Mouse (Mus musculus): ENCODE results near the gene Birc5. TPM values are rescaled to one million over a fixed set of nuclear protein-coding genes. Genes with fewer than 3 reads are reported as not detected.
A peak's percentile ranks its signal among the peaks of the same experiment; 100 is the strongest.

Gene Birc5
- polyA plus RNA-seq, 1 experiment from 2014 or later: 243 TPM

- H3K4me1 ChIP-seq: peaks cover 25% of the 10 kb centered on the region
- no peaks in the 10 kb centered on the region for H3K9me3 ChIP-seq (replicated peaks)
- H3K36me3 ChIP-seq (ENCODE audit: poor library complexity, severe bottlenecking): no peaks in the 10 kb centered on the region
- no peak overlapping the region for H3K4me2 ChIP-seq
- no peak for ATAC-seq
- H3K4me3 ChIP-seq: no peak overlapping the region
- H3K27me3 ChIP-seq: peaks cover 47% of the 10 kb centered on the region
- no peak overlapping the region for H3K27ac ChIP-seq
- H3K9ac ChIP-seq: no peak overlapping the region
- WGBS: 90% methylated on average over 9 of the region's 9 CpGs
Observed at GRCm38 (mm10) chr11:117880336-117880976, 31.4 kb downstream of the Birc5 start.

- 86% methylated on average over 6 of the region's 6 CpGs for WGBS
- Histone ChIP-seq H3K4me2 (no peak overlapping the region), H3K4me3 (no peak overlapping the region), H3K4me1 (peaks cover 25% of the 10 kb centered on the region), H3K36me3 (ENCODE audit: poor library complexity, severe bottlenecking) (no peaks in the 10 kb centered on the region), H3K9me3 (replicated peaks) (no peaks in the 10 kb centered on the region), H3K27me3 (peaks cover 51% of the 10 kb centered on the region), H3K27ac (no peak overlapping the region), H3K9ac (no peak overlapping the region)
- no peak for ATAC-seq
Observed at GRCm38 (mm10) chr11:117880977-117881358, 31.9 kb downstream of the Birc5 start.

GRCm38 (mm10) chr11:117881787-117882186 is 32.7 kb downstream of the Birc5 start:
- H3K27me3 ChIP-seq: peaks cover 57% of the 10 kb centered on the region
- H3K36me3 ChIP-seq (ENCODE audit: poor library complexity, severe bottlenecking): no peaks in the 10 kb centered on the region
- 21% methylated on average over 8 of the region's 8 CpGs for WGBS

GRCm38 (mm10) chr11:117882208-117882607 is 33.2 kb downstream of the Birc5 start:
- no peak for ATAC-seq
- peaks cover 59% of the 10 kb centered on the region for H3K27me3 ChIP-seq
- no peak overlapping the region for H3K27ac ChIP-seq
- no peak overlapping the region for H3K9ac ChIP-seq
- WGBS: 57% methylated on average over 1 of the region's 1 CpGs
- no peak overlapping the region for H3K4me2 ChIP-seq
- no peaks in the 10 kb centered on the region for H3K9me3 ChIP-seq (replicated peaks)
- no peak overlapping the region for H3K4me3 ChIP-seq
- H3K4me1 ChIP-seq: peaks cover 25% of the 10 kb centered on the region
- H3K36me3 ChIP-seq (ENCODE audit: poor library complexity, severe bottlenecking): no peaks in the 10 kb centered on the region

More at GRCm38 (mm10) chr11:117881787-117882186, 32.7 kb downstream of the Birc5 start:
- H3K9ac ChIP-seq: no peak overlapping the region
- H3K4me3 ChIP-seq: no peak overlapping the region
- peaks cover 25% of the 10 kb centered on the region for H3K4me1 ChIP-seq
- no peak overlapping the region for H3K4me2 ChIP-seq
- no peak overlapping the region for H3K27ac ChIP-seq
- H3K9me3 ChIP-seq (replicated peaks): no peaks in the 10 kb centered on the region
- no peak for ATAC-seq

GRCm38 (mm10) chr11:117886000-117886399 is 36.9 kb downstream of the Birc5 start:
- no peaks in the 10 kb centered on the region for H3K36me3 ChIP-seq (ENCODE audit: poor library complexity, severe bottlenecking)
- no peak overlapping the region for H3K4me3 ChIP-seq
- H3K4me1 ChIP-seq: peaks cover 39% of the 10 kb centered on the region
- no peak overlapping the region for H3K27ac ChIP-seq
- peaks cover 83% of the 10 kb centered on the region for H3K27me3 ChIP-seq
- H3K9ac ChIP-seq: no peak overlapping the region
- WGBS: 71% methylated on average over 5 of the region's 5 CpGs
- H3K9me3 ChIP-seq (replicated peaks): no peaks in the 10 kb centered on the region
- ATAC-seq: no peak
- no peak overlapping the region for H3K4me2 ChIP-seq

- Histone ChIP-seq H3K4me3 (peak overlapping the region; percentile 25), H3K9me3 (replicated peaks) (no peaks in the 10 kb centered on the region), H3K36me3 (ENCODE audit: poor library complexity, severe bottlenecking) (no peaks in the 10 kb centered on the region), H3K9ac (peak overlapping the region; percentile 45; the same call in 1 of the 2 replicates), H3K27ac (no peak overlapping the region), H3K4me1 (peaks cover 35% of the 10 kb centered on the region), H3K27me3 (peaks cover 94% of the 10 kb centered on the region), H3K4me2 (peak overlapping the region; percentile 56)
- 12% methylated on average over 20 of the region's 20 CpGs for WGBS
- ATAC-seq: no peak
Observed at GRCm38 (mm10) chr11:117888168-117888852, 39.3 kb downstream of the Birc5 start.

- Histone ChIP-seq H3K36me3 (ENCODE audit: poor library complexity, severe bottlenecking) (no peaks in the 10 kb centered on the region), H3K9ac (peak overlapping the region; percentile 45), H3K9me3 (replicated peaks) (no peaks in the 10 kb centered on the region), H3K4me3 (peak overlapping the region; percentile 25), H3K4me2 (peak overlapping the region; percentile 56), H3K4me1 (peaks cover 35% of the 10 kb centered on the region), H3K27me3 (peaks cover 94% of the 10 kb centered on the region), H3K27ac (peak overlapping the region; percentile 73)
- peak; percentile 48; the same call in 1 of the 2 replicates for ATAC-seq
- WGBS: 3% methylated on average over 33 of the region's 33 CpGs
Observed at GRCm38 (mm10) chr11:117888853-117889822, 40.1 kb downstream of the Birc5 start.

GRCm38 (mm10) chr11:117889887-117890340 is 40.9 kb downstream of the Birc5 start:
- ATAC-seq: peak; percentile 72
- H3K4me3 ChIP-seq: peak overlapping the region; percentile 6; the same call in 1 of the 2 replicates
- H3K4me2 ChIP-seq: peak overlapping the region; percentile 56
- WGBS: 2% methylated on average over 11 of the region's 11 CpGs
- peaks cover 95% of the 10 kb centered on the region for H3K27me3 ChIP-seq
- H3K4me1 ChIP-seq: peaks cover 35% of the 10 kb centered on the region
- H3K36me3 ChIP-seq (ENCODE audit: poor library complexity, severe bottlenecking): no peaks in the 10 kb centered on the region
- H3K9ac ChIP-seq: peak overlapping the region; percentile 45
- no peaks in the 10 kb centered on the region for H3K9me3 ChIP-seq (replicated peaks)
- peak overlapping the region; percentile 73 for H3K27ac ChIP-seq

GRCm38 (mm10) chr11:117890519-117891282 is 41.6 kb downstream of the Birc5 start:
- 14% methylated on average over 13 of the region's 13 CpGs for WGBS
- 0 out of 2 replicates have a peak, but pooled peaks have one; percentile 21 for ATAC-seq
- H3K27me3 ChIP-seq: peaks cover 96% of the 10 kb centered on the region
- H3K9ac ChIP-seq: no peak overlapping the region
- no peaks in the 10 kb centered on the region for H3K36me3 ChIP-seq (ENCODE audit: poor library complexity, severe bottlenecking)
- 0 out of 2 replicates have a peak overlapping the region, but pooled peaks have one; percentile 73 for H3K27ac ChIP-seq
- H3K4me2 ChIP-seq: peak overlapping the region; percentile 56
- H3K4me1 ChIP-seq: peaks cover 35% of the 10 kb centered on the region
- H3K4me3 ChIP-seq: no peak overlapping the region
- no peaks in the 10 kb centered on the region for H3K9me3 ChIP-seq (replicated peaks)

- Histone ChIP-seq H3K36me3 (ENCODE audit: poor library complexity, severe bottlenecking) (no peaks in the 10 kb centered on the region), H3K27ac (no peak overlapping the region), H3K4me3 (no peak overlapping the region), H3K9me3 (replicated peaks) (no peaks in the 10 kb centered on the region), H3K9ac (no peak overlapping the region), H3K4me1 (peaks cover 35% of the 10 kb centered on the region), H3K4me2 (no peak overlapping the region), H3K27me3 (peaks cover 89% of the 10 kb centered on the region)
- ATAC-seq: no peak
- WGBS: 93% methylated on average over 19 of the region's 19 CpGs
Observed at GRCm38 (mm10) chr11:117891581-117892175, 42.6 kb downstream of the Birc5 start.

GRCm38 (mm10) chr11:117892199-117892598 is 43.1 kb downstream of the Birc5 start:
- 57% methylated on average over 6 of the region's 6 CpGs for WGBS
- Histone ChIP-seq H3K9me3 (replicated peaks) (no peaks in the 10 kb centered on the region), H3K36me3 (ENCODE audit: poor library complexity, severe bottlenecking) (no peaks in the 10 kb centered on the region), H3K27me3 (peaks cover 84% of the 10 kb centered on the region), H3K4me3 (no peak overlapping the region), H3K9ac (no peak overlapping the region), H3K4me2 (no peak overlapping the region), H3K27ac (no peak overlapping the region), H3K4me1 (peaks cover 35% of the 10 kb centered on the region)
- no peak for ATAC-seq

Data from forebrain, embryonic 13.5 days (tissue).